Mouse (Mus musculus): ENCODE measurements at regions not wholly inside any gene's neighbourhood (a gene's known extent, or its start where the extent isn't known, plus 50 kb on each side); places are given as distances from the start of the nearest gene placed in this dataset.
A peak's percentile ranks its signal among the peaks of the same experiment; 100 is the strongest.

- ATAC-seq, result no peak
These were observed 52.3 kb downstream of the Rplp1 start for GRCm38 (mm10) chr9:61862071-61862480.

- ATAC-seq, result peak; percentile 57
These were observed 54.2 kb downstream of the Rplp1 start for GRCm38 (mm10) chr9:61860147-61860546.

DNA sequence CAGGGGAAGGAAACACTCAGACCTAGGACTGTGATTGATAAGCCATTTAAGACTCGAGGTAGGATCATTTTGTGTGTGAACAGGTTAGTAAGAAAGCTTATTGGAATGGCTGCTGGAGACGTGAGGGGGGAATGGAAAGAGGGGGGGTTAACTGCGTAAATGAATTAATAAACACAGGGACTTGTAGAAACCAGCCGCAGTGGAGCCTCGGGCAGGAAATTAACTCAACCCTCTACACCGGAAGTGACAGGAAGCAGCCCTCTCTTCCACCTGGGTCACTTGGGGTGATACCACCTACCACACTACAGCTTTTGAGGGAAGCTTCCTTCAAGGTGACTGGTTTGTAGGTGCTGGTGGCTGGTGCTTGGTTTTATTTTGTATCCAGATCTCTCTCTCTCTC is 54.9 kb downstream of the Rplp1 start:
- ATAC-seq, result peak; percentile 92

DNA sequence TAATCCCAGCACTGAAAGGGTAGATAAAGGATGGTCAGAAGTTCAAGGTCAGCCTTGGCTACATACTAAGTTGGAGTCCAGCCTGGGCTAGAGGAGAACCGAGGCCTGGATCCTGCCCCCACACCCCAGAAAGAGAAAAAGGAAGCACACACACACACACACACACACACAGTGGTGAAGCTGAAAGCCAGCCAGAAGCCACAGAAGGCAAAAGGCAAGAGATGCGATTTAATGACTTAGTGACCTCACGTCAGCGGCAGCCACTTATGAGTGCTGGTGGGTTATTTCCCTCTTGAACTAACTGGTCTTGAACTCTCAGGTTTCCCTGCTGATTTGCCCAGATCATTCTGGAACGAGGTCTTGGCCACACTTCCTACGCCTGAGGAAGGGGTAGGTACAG is 56.5 kb downstream of the Rplp1 start:
- no peak for ATAC-seq

- no peak for ATAC-seq
These were observed 57.7 kb downstream of the Rplp1 start for GRCm38 (mm10) chr9:61856686-61857085.

DNA sequence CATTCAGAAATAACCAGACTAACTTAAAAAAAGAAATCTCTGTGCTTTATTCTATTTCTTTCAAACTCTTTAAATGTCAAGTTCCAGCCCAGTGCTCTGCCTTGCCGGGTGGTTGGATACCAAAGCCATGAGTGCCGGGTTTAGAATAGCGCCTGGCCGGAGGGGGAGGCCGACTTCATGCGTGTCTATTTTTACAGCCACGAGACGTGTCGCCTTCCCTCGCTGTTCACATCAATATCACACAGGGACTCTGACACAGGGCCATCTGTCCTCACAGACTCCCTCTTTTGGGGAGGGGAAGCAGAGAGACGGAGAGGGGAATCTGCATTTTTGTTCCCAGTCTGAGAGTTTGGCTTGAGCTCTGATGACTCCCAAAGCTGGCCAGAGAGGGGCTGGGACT is 58.7 kb downstream of the Rplp1 start:
- ATAC-seq, result no peak

DNA sequence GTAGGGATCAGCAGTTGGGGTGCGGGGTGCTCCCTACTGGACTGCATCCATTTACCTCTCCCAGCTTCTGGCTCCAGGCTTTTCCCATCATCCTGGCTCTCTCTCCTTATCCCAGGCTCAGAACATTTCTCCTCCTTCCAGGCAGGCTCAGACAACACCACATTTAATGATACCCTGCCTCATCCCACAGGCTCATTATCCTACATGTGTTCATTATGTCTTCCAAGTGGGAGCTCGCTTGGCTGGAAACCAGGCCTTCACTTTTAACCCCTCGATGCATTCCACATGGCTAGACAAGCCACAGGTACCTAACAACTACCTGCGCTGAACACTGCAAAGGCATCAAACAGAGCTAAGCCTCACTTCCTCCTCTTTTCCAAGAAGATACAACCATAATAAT is 60.5 kb downstream of the Rplp1 start:
- no peak for ATAC-seq

DNA sequence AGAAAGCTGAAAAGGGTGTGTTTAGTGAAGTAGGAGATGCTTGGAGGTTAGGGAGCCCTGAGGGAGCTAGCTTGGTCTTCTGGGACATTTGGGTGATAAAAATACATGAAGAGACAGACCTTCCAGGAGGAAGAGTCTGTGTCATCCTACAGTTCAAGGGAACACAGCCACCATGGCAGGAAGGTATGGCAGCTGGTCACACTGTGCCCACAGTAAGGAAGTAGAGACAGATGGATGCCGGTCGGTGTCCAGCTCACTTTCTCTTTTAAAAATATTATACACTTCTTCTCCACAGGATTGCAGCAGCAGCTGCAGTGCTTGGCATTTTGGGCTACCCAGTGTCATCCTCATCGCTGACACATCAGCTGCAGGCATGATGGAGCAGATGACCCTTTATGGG is 63.0 kb downstream of the Rplp1 start:
- no peak for ATAC-seq

GRCm38 (mm10) chr9:61848401-61848800 is 65.9 kb downstream of the Rplp1 start:
- ATAC-seq, result no peak

- no peak for ATAC-seq
These were observed 66.8 kb downstream of the Rplp1 start for GRCm38 (mm10) chr9:61847496-61847895.

- no peak for ATAC-seq
These were observed 69.7 kb downstream of the Rplp1 start for GRCm38 (mm10) chr9:61844645-61845044.

DNA sequence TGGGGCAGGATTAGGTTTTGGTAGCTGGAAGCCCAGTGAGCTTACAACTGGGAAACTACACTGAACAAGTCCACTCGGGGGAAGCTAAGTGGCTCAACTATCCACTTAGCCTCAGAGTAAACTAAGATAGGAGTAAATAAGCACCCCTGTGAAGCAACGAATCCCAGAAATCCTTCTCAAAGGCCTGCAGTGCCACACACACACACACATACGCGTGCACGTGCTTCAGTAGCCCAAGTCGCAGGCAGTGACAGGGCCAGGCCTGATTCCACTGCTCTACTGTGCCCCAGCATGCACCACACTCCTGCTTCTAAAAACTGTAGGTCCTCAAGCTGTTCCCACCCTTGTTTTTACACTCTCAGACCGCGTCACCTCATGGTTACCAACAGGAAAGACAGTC is 70.2 kb downstream of the Rplp1 start:
- no peak for ATAC-seq

GRCm38 (mm10) chr9:61843513-61843912 is 70.8 kb downstream of the Rplp1 start:
- no peak for ATAC-seq

- ATAC-seq, result no peak
These were observed 72.0 kb downstream of the Rplp1 start for GRCm38 (mm10) chr9:61842384-61842783.

GRCm38 (mm10) chr9:61841222-61841621 is 73.1 kb downstream of the Rplp1 start:
- no peak for ATAC-seq

GRCm38 (mm10) chr9:61840353-61840752 is 74.0 kb downstream of the Rplp1 start:
- no peak for ATAC-seq

DNA sequence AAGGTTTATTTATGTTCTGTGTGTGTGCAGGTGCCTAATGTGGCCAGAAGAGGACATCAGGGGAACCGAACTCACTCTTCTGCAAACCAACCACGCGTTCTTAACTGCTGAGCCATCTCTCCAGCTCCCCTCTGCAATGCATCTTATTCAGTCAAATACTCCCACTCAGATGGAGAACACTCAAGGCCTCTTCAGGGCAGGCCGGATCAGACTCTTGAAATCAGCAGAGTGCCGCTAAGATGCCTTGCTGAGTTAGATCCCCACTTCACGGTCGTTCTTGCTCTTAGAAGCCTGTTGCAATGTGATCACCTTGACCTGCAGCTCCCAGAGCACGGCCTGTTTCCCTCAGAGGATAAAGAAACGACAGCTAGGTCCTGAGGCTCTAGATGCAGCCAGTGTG is 81.1 kb downstream of the Rplp1 start:
- no peak for ATAC-seq

DNA sequence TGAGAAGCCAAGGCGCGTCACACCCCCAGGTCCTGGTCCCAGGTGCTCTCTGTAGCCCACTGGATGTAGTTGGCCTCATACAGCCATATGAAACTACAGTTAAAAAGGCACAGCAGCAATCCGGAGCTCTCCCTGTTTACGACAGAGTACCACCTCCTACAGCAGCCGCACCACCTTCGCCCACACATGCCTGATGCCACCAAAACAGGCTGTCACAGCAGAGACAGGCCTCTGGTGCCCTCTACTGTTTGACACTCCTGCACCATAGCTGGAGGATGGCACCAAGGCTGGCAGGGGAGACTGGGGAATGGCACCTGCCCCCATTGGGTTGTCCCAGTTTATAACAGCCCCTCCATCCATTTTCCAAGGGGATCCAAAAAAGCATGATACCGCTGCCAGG is 84.1 kb downstream of the Rplp1 start:
- peak; percentile 85 for ATAC-seq

GRCm38 (mm10) chr9:61829736-61830135 is 84.6 kb downstream of the Rplp1 start:
- ATAC-seq, result no peak

DNA sequence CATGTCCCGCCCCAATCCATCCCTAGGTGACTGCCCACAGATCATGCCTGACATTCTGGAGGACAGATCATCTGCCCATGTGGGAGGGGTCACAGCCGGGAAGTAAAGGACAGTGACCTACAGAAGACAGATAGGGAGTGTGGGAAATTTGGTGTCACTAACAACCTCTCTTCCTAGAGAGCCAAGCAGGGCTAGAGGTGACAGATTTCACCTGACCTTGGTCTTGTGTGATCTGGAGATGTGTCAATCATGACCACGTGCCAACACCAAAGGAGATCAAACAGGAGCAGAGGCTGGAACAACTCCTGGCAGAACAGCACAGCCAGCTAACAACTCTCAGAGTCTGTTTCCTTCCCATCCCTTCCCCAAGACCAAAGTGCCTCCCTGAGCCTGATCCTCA is 85.0 kb downstream of the Rplp1 start:
- ATAC-seq, result no peak

DNA sequence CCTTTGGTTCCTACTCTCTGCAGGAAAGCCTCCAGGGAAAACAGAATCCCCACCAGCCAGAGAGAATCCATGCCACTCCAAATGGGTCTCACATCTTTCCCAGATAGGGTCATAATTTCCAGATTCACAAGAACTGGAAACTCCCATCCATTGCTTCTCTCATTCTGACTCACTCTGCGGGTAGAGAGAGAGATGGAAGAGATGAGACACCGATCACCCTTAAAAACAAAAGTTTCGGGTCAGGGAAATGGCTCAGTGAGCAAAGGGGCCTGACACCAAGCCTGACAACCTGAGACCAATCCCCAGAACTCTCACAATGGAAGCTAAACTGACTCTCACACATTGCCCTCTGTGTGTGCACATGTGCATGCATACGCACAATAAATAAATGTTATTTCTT is 86.6 kb downstream of the Rplp1 start:
- no peak for ATAC-seq

GRCm38 (mm10) chr9:61827014-61827413 is 87.3 kb downstream of the Rplp1 start:
- ATAC-seq, result no peak

DNA sequence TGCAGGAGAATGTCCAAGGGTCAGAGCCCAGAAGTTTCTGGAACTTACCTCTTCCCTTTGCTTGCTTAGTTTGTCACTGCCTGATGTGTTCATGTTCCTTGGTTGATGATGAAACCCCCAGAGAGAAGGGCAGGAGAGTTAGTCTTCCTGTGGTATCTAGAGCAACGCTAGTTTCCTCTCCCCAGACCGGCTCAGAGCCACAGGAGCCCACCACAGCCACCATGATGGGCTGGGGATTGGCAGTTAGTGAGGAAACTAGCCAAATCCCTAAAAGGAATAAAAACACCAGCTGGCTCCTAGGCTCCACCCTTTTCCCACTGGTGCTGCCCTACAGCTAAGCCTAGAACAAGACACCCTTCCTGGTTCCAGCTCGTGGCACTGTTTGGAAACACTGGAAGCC is 87.9 kb downstream of the Rplp1 start:
- no peak for ATAC-seq

- no peak for ATAC-seq
These were observed 88.5 kb downstream of the Rplp1 start for GRCm38 (mm10) chr9:61825804-61826203.

- peak; percentile 80 for ATAC-seq
These were observed 94.5 kb downstream of the Rplp1 start for GRCm38 (mm10) chr9:61819836-61820235.

DNA sequence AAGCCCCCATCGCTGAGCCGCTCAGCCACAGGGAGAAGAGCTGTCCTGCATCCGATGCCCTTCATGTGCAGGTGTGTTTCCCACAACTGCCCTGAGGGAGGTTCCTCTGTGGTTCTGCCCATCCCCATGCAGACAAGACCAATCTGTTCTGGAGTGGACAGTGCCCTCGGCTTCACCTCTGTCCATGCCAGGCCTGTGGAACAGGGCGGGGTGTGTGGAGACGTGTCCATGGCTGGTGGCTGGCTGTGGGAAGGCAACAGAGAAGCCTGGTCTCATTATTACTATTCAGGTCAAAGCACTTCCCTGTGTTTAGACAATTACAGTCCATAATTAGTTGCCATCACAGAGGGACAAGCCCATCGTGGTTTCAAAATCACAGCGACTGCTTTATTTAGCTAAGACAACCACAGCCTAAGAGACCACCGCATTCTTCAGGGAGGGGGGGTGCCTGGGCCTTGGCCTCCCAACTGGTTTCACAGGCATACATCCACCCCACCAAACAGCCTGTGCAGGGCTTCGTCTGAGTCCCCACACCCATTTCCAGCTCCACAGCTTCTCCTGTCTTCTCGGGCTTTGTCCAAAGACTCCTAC is 97.7 kb downstream of the Rplp1 start:
- ATAC-seq, result no peak

Data from inflammation-experienced regulatory T-cells, adult 6 months (primary cell).